Comparison of ENCODE assay signal across 19 mouse cellular contexts in the genomic region with DNA sequence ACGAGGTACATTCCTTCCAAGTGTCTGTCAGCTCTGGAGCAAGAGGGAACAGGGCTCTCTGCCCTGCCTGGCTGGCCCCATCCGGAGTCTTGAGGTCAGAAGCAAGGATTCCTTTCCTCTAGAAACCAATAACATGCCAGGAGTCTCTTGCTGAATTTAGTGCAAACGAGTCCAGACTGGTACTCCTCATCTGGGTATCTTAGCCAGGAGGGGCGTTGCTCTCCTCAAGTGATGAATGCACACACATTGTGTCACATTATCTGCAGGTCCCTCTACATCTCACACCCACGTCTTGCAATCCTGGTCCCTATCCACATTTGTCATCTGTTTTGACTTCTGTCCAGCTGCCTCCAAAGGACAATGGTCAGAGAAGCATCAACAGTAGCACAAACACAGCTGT. TPM values are rescaled to one million over a fixed set of nuclear protein-coding genes. Genes with fewer than 3 reads are reported as not detected.
A peak's percentile ranks its signal among the peaks of the same experiment; 100 is the strongest.
DNase-seq lines count a peak whose midpoint lies in the region; TF ChIP-seq lines count a peak whose summit lies in the region.
"Had no signal": no experiment of that assay in that cellular context is flagged by ENCODE, and none has a peak within 500 bp of the region (broad histone marks: within the 10 kb centered on the region; RNA-seq: fewer than 3 reads in every experiment).

No protein-coding gene starts in this region.

- no peak for TF ChIP-seq CTCF in layer of hippocampus, adult 2 months (conservative IDR thresholded peaks at IDR 0.05)

- H3K27ac ChIP-seq in layer of hippocampus, adult 2 months, result no peak overlapping the region
- H3K27ac ChIP-seq: hindbrain, embryonic 10.5 days; hindbrain, embryonic 13.5 days had no signal

- DNase-seq in gastrocnemius, adult 18-20 months (ENCODE audit: low spot score), result peak; percentile 23
- no peak for DNase-seq in gastrocnemius, postnatal 25 days
- peak; percentile 44 for DNase-seq in layer of hippocampus, adult 9-11 months
- DNase-seq in layer of hippocampus, adult 2 months (ENCODE audit: low spot score in 2 of 2), result no peak
- peak; percentile 80 for DNase-seq in adipocyte (ENCODE audit: low spot score)
- peak; percentile 42 for DNase-seq in gonadal fat pad, adult 2 months (ENCODE audit: low read depth)
- no peak for DNase-seq in adrenal gland, postnatal 36 days
- DNase-seq in testis, postnatal 14 days (ENCODE audit: low spot score), result no peak
- DNase-seq: adrenal gland, adult 2 months; adrenal gland, postnatal 14 days; cerebellum, adult 18-20 months; cerebellum, adult 9-10 months; cerebellum, postnatal 14 days; forebrain, postnatal 0 days; gastrocnemius, postnatal 10 days; heart, postnatal 36 days had no signal

- no peak overlapping the region for H3K4me3 ChIP-seq in layer of hippocampus, adult 2 months
- H3K4me3 ChIP-seq: hindbrain, embryonic 10.5 days; hindbrain, embryonic 13.5 days had no signal

RNA-seq across cellular contexts. Expression of gene Dgki, which starts 47.6 kb away (rescaled TPM):
- total RNA-seq in gastrocnemius, adult 18-20 months (2021), result under 1 TPM; 0.11 to 0.40 TPM
- total RNA-seq in gastrocnemius, postnatal 25 days (2021), result under 1 TPM; 0.13 to 0.15 TPM
- total RNA-seq in layer of hippocampus, adult 2 months (2021), result 10 to 100 TPM; 88.6 to 89.5 TPM
- 3.3 and 3.4 TPM in 2 replicates for polyA plus RNA-seq in gonadal fat pad, adult 2 months (2012; rRNA removed)
- 1 to 10 TPM; 1.4 to 2.6 TPM for total RNA-seq in adrenal gland, postnatal 36 days (2021)
- total RNA-seq: granulocyte monocyte progenitor cell, adult 5-6 weeks had no signal

Comparison
In these comparisons a context has a peak if more than half of its experiments do, and no peak if none do; other contexts are left out.
1. DNase-seq: peak in gastrocnemius, adult 18-20 months (single experiment), layer of hippocampus, adult 9-11 months (single experiment), adipocyte (single experiment) and gonadal fat pad, adult 2 months (single experiment); none in gastrocnemius, postnatal 25 days (single experiment), layer of hippocampus, adult 2 months (0 of 2), adrenal gland, postnatal 36 days (0 of 2) and testis, postnatal 14 days (single experiment).
2. RNA of gene Dgki, which starts 47.6 kb away (total RNA-seq): 88.6 to 89.5 TPM in layer of hippocampus, adult 2 months; 1.4 to 2.6 TPM in adrenal gland, postnatal 36 days, 0.11 to 0.40 TPM in gastrocnemius, adult 18-20 months and 0.13 to 0.15 TPM in gastrocnemius, postnatal 25 days; every median in the first group is over 10 times any median in the second.